Mouse (Mus musculus): ENCODE measurements at regions not wholly inside any gene's neighbourhood (a gene's known extent, or its start where the extent isn't known, plus 50 kb on each side); places are given as distances from the start of the nearest gene placed in this dataset.

DNA sequence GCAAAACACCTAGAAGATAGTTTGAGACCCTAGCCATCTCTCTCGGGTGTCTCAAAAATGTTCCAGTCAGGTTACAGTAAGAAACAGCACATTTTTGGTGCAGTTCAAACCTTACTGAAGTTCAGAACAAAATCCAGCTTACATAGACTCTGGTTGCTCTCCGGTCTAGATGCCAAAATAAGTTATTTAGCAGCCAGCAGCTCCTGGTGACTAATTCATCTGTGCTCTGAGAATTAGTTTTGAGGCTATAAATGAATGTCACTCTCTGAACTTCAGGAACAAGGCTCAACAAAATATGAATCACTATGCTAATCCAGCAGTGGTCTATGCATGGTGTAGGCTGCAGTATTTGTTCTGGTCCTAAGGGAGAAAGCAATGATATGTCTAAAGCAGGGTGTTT is 238.6 kb downstream of the Rnf152 start:
- no peak for DNase-seq (ENCODE audit: low spot score)

DNA sequence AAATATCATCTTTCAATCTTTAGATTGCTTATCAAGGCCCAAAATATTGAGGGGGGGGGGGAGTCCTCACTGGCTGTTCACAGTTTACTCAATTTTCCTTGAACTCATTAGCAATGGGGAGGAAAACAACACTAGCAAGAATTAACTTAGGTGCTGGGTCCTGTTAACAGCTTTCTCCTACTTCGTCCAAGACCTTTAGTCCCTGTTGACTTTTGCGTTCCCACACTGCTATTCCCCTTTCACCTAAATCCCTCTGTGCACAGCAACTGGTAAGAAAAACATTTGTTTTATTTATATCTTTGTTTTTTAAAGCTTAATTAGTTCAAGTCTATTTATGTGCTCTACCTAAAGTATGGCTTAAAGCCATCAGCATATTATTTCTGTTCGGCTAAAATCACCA is 240.3 kb downstream of the Rnf152 start:
- no peak for DNase-seq (ENCODE audit: low spot score)

DNA sequence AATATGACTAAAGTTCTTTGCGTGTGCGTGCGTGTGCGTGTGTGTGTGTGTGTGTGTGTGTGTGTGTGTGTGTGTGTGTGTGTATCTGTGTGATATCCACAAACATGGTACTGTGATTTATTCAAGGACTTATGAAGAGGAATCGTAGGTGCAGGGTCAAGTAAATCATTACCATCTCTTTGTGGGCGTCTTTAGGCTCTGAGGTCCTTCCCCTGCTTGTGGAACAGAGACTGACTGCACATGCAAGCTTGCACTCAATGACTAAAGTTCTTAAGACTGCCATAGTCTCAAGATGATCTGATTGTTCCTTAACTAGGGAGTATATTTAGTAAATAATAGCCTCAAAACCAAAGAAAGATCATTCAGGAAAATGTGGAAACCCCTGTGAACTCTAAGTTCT is 241.1 kb downstream of the Rnf152 start:
- no peak for DNase-seq (ENCODE audit: low spot score)

GRCm38 (mm10) chr1:105114835-105115234 is 241.7 kb downstream of the Rnf152 start:
- DNase-seq (ENCODE audit: low spot score), result no peak

DNA sequence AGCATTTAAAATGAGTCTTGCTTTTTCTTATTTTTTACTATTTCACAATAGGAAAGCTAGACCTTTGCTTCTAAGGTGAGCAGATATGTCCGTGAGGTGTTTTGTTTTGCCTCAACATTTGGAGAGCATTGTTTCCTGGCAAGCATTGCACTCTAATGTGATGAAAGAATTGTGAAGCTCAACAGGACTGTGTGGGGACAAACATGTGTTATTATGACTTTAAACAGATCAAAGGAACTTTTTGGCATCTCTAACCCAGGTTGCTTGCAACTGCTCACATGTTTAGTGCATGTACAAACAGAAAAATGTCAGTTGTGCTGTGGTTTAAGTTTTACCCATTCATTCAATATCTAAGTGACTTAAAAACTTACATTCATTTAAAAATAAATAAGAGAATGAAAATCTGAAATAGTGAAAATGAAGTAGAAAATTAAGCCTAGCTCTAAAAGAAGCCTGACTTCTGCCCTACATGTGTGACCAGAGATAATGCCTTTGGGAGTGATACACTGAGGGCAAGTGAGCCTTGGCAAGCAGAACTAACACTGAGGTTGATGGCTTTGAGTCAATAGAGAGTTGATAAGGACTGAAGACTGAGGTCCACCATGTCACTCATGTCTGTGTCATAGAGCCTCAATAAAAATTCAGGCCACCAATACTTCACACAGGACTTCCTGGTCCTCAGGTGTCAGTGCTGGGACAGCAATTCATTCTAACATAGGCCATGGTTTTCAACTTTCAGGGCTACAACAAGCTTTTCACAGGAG is 243.6 kb downstream of the Rnf152 start:
- no peak for DNase-seq (ENCODE audit: low spot score)

DNA sequence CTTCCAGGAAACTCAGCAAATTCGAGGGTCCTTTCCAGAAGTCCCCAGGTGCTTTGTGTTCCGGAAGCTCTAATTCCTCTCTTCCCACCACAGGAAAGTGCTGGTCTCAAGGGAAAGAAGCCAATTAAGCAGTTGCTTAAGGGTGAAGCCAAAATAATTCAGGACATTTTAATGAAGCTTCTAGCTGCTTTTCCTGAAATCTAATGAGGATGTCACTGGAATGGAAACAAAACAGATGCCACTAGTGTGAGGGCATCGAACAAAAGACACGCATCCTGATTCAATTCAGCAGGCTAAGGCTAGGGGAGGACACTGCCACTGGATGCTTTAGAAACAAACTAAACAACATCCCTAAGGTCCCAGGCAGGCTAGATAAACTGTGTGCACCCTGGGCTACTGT is 245.3 kb downstream of the Rnf152 start:
- no peak for DNase-seq (ENCODE audit: low spot score)

GRCm38 (mm10) chr1:105110581-105111210 is 245.8 kb downstream of the Rnf152 start:
- no peak for DNase-seq (ENCODE audit: low spot score)

- DNase-seq (ENCODE audit: low spot score), result no peak
These were observed 248.7 kb downstream of the Rnf152 start for GRCm38 (mm10) chr1:105107836-105108235.

- DNase-seq (ENCODE audit: low spot score), result no peak
These were observed 249.3 kb downstream of the Rnf152 start for GRCm38 (mm10) chr1:105107257-105107656.

- DNase-seq (ENCODE audit: low spot score), result no peak
These were observed 251.3 kb downstream of the Rnf152 start for GRCm38 (mm10) chr1:105105211-105105610.

GRCm38 (mm10) chr1:105095091-105095490 is 261.4 kb downstream of the Rnf152 start:
- no peak for DNase-seq (ENCODE audit: low spot score)

- DNase-seq (ENCODE audit: low spot score), result no peak
These were observed 262.0 kb downstream of the Rnf152 start for GRCm38 (mm10) chr1:105094500-105094899.

- no peak for DNase-seq (ENCODE audit: low spot score)
These were observed 262.6 kb downstream of the Rnf152 start for GRCm38 (mm10) chr1:105093875-105094274.

DNA sequence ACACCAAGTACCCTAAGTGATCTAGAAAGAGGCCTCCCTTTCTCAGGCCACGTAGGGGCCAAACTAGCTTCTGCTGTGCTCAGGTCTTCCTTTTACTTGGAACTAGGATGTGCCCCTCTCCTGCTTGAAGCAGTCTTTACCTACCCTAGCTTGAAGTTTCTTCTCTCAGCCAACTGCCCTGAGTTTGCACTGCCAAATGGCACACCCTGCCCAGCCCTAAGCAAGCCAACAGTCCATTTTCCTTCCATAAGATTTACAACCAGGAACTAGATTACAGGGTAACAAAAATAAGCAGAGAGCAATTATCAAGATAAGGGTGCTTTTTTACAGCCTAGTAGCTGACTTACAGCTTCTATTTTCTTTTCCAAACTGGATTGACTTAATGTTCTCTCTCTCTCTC is 263.5 kb downstream of the Rnf152 start:
- DNase-seq (ENCODE audit: low spot score), result no peak

GRCm38 (mm10) chr1:105092309-105092904 is 264.1 kb downstream of the Rnf152 start:
- no peak for DNase-seq (ENCODE audit: low spot score)

DNA sequence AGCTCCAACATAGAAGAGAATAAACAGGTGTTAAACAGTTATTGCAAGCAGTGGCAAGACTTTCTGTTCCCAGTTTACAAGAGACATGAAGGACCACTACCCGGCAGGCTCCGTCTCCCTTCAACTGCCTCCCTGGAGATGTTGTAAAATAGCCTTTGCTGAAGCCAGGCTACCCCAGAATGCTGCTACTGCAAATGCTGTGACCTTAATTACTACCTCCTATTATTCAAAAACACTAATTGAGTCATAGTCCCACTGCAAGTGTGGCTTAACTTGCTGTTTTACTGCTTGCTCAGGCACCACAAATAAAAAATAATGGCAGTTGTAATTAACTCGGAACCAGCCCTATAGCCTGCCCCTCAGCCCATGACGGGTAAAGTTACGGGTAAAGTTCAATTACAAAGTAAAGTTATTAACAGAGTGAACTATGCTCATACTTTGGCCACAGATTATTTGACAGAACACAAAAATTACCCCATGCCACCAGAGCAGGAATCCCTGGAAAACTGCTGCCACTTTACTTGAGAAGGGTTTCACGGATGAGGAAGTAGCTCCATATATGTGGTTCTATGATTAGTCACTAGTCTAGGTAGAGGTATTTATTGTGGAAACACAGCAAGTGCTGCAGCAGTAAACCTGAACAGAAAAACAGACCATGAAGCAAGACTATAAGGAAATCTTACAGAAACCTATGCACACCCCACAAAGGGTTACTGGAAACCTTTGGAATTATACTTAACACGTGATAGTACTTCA is 267.6 kb downstream of the Rnf152 start:
- DNase-seq (ENCODE audit: low spot score), result no peak

DNA sequence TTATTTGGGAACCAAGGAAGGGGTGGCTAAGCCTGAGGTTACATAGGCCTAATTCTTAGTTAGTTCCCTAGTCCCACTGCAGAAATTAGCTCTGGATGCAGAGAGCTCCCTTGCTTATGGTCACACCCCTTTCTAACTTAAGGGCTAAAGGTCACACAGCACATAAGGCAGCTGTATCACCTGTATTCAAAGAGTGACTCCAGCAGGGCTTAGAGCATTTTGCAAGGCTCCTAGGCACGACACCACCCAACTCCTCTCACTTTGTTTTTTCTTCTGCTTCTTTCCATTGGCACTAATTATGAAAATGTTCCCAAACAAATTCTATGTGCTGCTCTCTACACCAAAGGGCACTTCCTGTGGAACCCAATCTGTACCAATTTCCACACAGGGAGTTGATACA is 268.9 kb downstream of the Rnf152 start:
- DNase-seq (ENCODE audit: low spot score), result no peak

DNA sequence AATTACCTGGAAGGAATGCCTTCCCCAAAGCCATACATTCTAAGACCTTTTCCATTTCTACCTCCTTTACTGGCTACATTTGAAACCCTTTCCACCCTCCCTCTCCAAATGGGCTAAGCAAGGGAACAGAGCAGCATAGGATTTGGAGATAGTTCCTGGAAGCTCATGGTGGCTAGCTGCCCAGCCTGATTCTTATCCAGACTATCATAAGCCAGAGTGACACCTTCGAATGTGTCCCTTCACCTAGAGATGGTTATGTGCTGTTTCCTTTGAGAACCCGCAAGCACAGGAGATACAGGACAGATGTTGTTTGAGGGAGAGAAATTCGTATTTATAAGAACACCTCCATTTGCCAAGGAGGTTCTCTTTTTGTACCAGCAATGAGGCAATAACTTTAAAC is 272.0 kb downstream of the Rnf152 start:
- DNase-seq (ENCODE audit: low spot score), result no peak

- no peak for DNase-seq (ENCODE audit: low spot score)
These were observed 272.9 kb downstream of the Rnf152 start for GRCm38 (mm10) chr1:105083551-105084103.

GRCm38 (mm10) chr1:105082823-105083550 is 273.5 kb downstream of the Rnf152 start:
- no peak for DNase-seq (ENCODE audit: low spot score)

GRCm38 (mm10) chr1:105081942-105082341 is 274.6 kb downstream of the Rnf152 start:
- no peak for DNase-seq (ENCODE audit: low spot score)

GRCm38 (mm10) chr1:105079437-105079836 is 277.1 kb downstream of the Rnf152 start:
- no peak for DNase-seq (ENCODE audit: low spot score)
